Mouse (Mus musculus) myocyte (in vitro differentiated cells): ENCODE data around the gene Dio1. TPM values are rescaled to one million over a fixed set of nuclear protein-coding genes. Genes with fewer than 3 reads are reported as not detected.

Experiments
- H3K27me3 ChIP-seq: one replicate; pipeline ENCODE4 v1.6.1; 2011; ENCODE audit not compliant: control insufficient read depth, insufficient read depth, insufficient read length
- H3K36me3 ChIP-seq: one replicate; pipeline ENCODE4 v1.6.1; 2011; ENCODE audit not compliant: control insufficient read depth, insufficient read depth
- H3K4me2 ChIP-seq: one replicate; pipeline ENCODE4 v1.6.1; 2011; ENCODE audit warnings: low read depth, control low read depth
- H3K4me3 ChIP-seq: one replicate; pipeline ENCODE4 v1.5.1; 2011; ENCODE audit warnings: mild to moderate bottlenecking, control low read depth, moderate library complexity
- H3K79me2 ChIP-seq: one replicate; pipeline ENCODE4 v1.6.1; 2011; ENCODE audit not compliant: control insufficient read depth, insufficient read depth
- H3ac ChIP-seq: one replicate; pipeline ENCODE4 v1.6.1; 2011; ENCODE audit not compliant: control insufficient read depth, insufficient read length
- CEBPB ChIP-seq: IDR thresholded peaks from 2 replicates; pipeline ENCODE4 v1.6.1; 2011; ENCODE audit warnings: mild to moderate bottlenecking, moderate library complexity; ENCODE audit not compliant: poor library complexity, insufficient read depth, severe bottlenecking
- E2F4 ChIP-seq: IDR thresholded peaks from one replicate; pipeline ENCODE4 v1.6.1; 2011; ENCODE audit warnings: mild to moderate bottlenecking, control low read depth, moderate library complexity; ENCODE audit not compliant: insufficient read depth
- MAX ChIP-seq: IDR thresholded peaks from one replicate; pipeline ENCODE4 v1.6.1; 2011; ENCODE audit warnings: low read depth, mild to moderate bottlenecking, control low read depth
- MYOD1 ChIP-seq, 3 experiments: IDR thresholded peaks; one replicate each; pipeline ENCODE4 v1.6.1; 2011; ENCODE audit warnings: control low read depth in 2 of 3, low read depth in 2 of 3, mild to moderate bottlenecking in 2 of 3, moderate library complexity in 1 of 3; ENCODE audit not compliant: insufficient read length in 2 of 3, control insufficient read depth in 1 of 3
- MYOG ChIP-seq, 3 experiments: IDR thresholded peaks; one replicate each; pipeline ENCODE4 v1.6.1; 2011; ENCODE audit warnings: control low read depth in 2 of 3, low read depth in 2 of 3, mild to moderate bottlenecking in 2 of 3; ENCODE audit not compliant: insufficient read length in 2 of 3, control insufficient read depth in 1 of 3, insufficient read depth in 1 of 3
- POLR2A ChIP-seq: IDR thresholded peaks from one replicate; pipeline ENCODE4 v1.6.1; 2011; ENCODE audit warnings: low read depth, mild to moderate bottlenecking, control low read depth, moderate library complexity; ENCODE audit not compliant: insufficient read length
- POLR2AphosphoS2 ChIP-seq: IDR thresholded peaks from one replicate; pipeline ENCODE4 v1.6.1; 2011; ENCODE audit warnings: low read depth, control low read depth; ENCODE audit not compliant: insufficient read length
- REST ChIP-seq: IDR thresholded peaks from one replicate; pipeline ENCODE4 v1.6.1; 2011; ENCODE audit warnings: mild to moderate bottlenecking, control low read depth, moderate library complexity; ENCODE audit not compliant: insufficient read depth, insufficient read length
- SRF ChIP-seq: IDR thresholded peaks from one replicate; pipeline ENCODE4 v1.6.1; 2011; ENCODE audit warnings: low read depth; ENCODE audit not compliant: control insufficient read depth, insufficient read length
- TCF12 ChIP-seq: IDR thresholded peaks from one replicate; pipeline ENCODE4 v1.6.1; 2011; ENCODE audit warnings: mild to moderate bottlenecking, control low read depth; ENCODE audit not compliant: poor library complexity, insufficient read depth, severe bottlenecking
- TCF3 ChIP-seq: IDR thresholded peaks from one replicate; pipeline ENCODE4 v1.6.1; 2011; ENCODE audit warnings: low read depth, control low read depth; ENCODE audit not compliant: insufficient read length
- USF1 ChIP-seq: IDR thresholded peaks from one replicate; pipeline ENCODE4 v1.6.1; 2011; ENCODE audit warnings: low read depth, mild to moderate bottlenecking, control low read depth, moderate library complexity
- polyA plus RNA-seq: library from polyadenylated mRNA; unstranded; fragments of >200 nt; fragmentation: generic; extraction: Trizol; gene quantifications from one replicate; pipeline ENCODE4 v1.2.1, GENCODE M21; 2012; ENCODE audit warnings: missing spikeins

Gene Dio1
- polyA plus RNA-seq, 1 experiment, result not detected

- TF ChIP-seq POLR2A (no peak), TCF12 (no peak), CEBPB (no peak)
- no peak overlapping the region for H3K4me2 ChIP-seq
- H3K27me3 ChIP-seq, result no peaks in the 10 kb centered on the region
- H3K36me3 ChIP-seq, result peaks cover 15% of the 10 kb centered on the region
- no peak overlapping the region for H3K4me3 ChIP-seq
- H3K79me2 ChIP-seq, result no peaks in the 10 kb centered on the region
- no peak overlapping the region for H3ac ChIP-seq
These were observed 16.1 kb upstream of the Dio1 start for GRCm38 (mm10) chr4:107323113-107323512.

GRCm38 (mm10) chr4:107321041-107321440 lies 14.1 kb upstream of the Dio1 start:
- H3K36me3 ChIP-seq, result peaks cover 15% of the 10 kb centered on the region
- no peak overlapping the region for H3K4me2 ChIP-seq
- TF ChIP-seq SRF, result no peak
- TF ChIP-seq TCF12, result no peak
- TF ChIP-seq CEBPB, result no peak
- TF ChIP-seq TCF3, result no peak
- TF ChIP-seq USF1, result no peak
- no peak for TF ChIP-seq POLR2AphosphoS2
- no peak for TF ChIP-seq REST

GRCm38 (mm10) chr4:107318646-107319045 lies 11.7 kb upstream of the Dio1 start:
- H3K36me3 ChIP-seq, result peaks cover 12% of the 10 kb centered on the region
- TF ChIP-seq USF1 (no peak), CEBPB (no peak), TCF12 (no peak), E2F4 (no peak), MAX (no peak), SRF (no peak), REST (no peak), POLR2AphosphoS2 (no peak), MYOG (IDR thresholded peaks at IDR 0.05; ENCODE audit: control insufficient read depth in 1 of 3, insufficient read depth in 1 of 3, insufficient read length in 2 of 3, low read depth in 2 of 3) (no peak), MYOD1 (IDR thresholded peaks at IDR 0.05; ENCODE audit: control insufficient read depth in 1 of 3, insufficient read length in 2 of 3, low read depth in 2 of 3) (no peak), TCF3 (no peak)
- no peak overlapping the region for H3ac ChIP-seq
- H3K27me3 ChIP-seq, result no peaks in the 10 kb centered on the region
- H3K4me3 ChIP-seq, result no peak overlapping the region
- no peaks in the 10 kb centered on the region for H3K79me2 ChIP-seq
- no peak overlapping the region for H3K4me2 ChIP-seq

More at GRCm38 (mm10) chr4:107321041-107321440, 14.1 kb upstream of the Dio1 start:
- H3ac ChIP-seq, result no peak overlapping the region
- no peaks in the 10 kb centered on the region for H3K27me3 ChIP-seq
- no peaks in the 10 kb centered on the region for H3K79me2 ChIP-seq
- H3K4me3 ChIP-seq, result no peak overlapping the region

GRCm38 (mm10) chr4:107314479-107314805 lies 7.5 kb upstream of the Dio1 start:
- TF ChIP-seq SRF, result no peak
- Histone ChIP-seq H3K36me3 (no peaks in the 10 kb centered on the region), H3ac (no peak overlapping the region), H3K79me2 (no peaks in the 10 kb centered on the region), H3K4me3 (peak overlapping the region; percentile 70), H3K4me2 (peak overlapping the region; percentile 95), H3K27me3 (peaks cover 4% of the 10 kb centered on the region)

- H3K4me3 ChIP-seq, result peak within 1 kb of the TSS; percentile 70
- no peak within 1 kb of the TSS for H3ac ChIP-seq
- H3K36me3 ChIP-seq, result no peaks in the 10 kb centered on the region
- H3K79me2 ChIP-seq, result no peaks in the 10 kb centered on the region
- TF ChIP-seq POLR2A (peak; percentile 72), POLR2AphosphoS2 (peak; percentile 67), E2F4 (no peak)
- peaks cover 4% of the 10 kb centered on the region for H3K27me3 ChIP-seq
- H3K4me2 ChIP-seq, result peak within 1 kb of the TSS; percentile 95
These were observed 6.9 kb upstream of the Dio1 start, which contains the start of gene Yipf1 for GRCm38 (mm10) chr4:107313690-107314478. Gene Yipf1, plus strand, starts transcription at chr4:107314363.

- no peak overlapping the region for H3K4me2 ChIP-seq
- no peaks in the 10 kb centered on the region for H3K79me2 ChIP-seq
- no peak overlapping the region for H3ac ChIP-seq
- no peak overlapping the region for H3K4me3 ChIP-seq
- peaks cover 36% of the 10 kb centered on the region for H3K27me3 ChIP-seq
- TF ChIP-seq POLR2AphosphoS2, result no peak
- no peak for TF ChIP-seq SRF
- no peak for TF ChIP-seq E2F4
- no peak for TF ChIP-seq CEBPB
- TF ChIP-seq MAX, result no peak
- no peak for TF ChIP-seq MYOD1 (IDR thresholded peaks at IDR 0.05; ENCODE audit: control insufficient read depth in 1 of 3, insufficient read length in 2 of 3, low read depth in 2 of 3)
- no peak for TF ChIP-seq TCF3
- no peak for TF ChIP-seq TCF12
- TF ChIP-seq REST, result no peak
- TF ChIP-seq MYOG (IDR thresholded peaks at IDR 0.05; ENCODE audit: control insufficient read depth in 1 of 3, insufficient read depth in 1 of 3, insufficient read length in 2 of 3, low read depth in 2 of 3), result no peak
- TF ChIP-seq POLR2A, result no peak
- no peak for TF ChIP-seq USF1
- no peaks in the 10 kb centered on the region for H3K36me3 ChIP-seq
These were observed 3.4 kb downstream of the Dio1 start for GRCm38 (mm10) chr4:107303531-107303930.
